Mouse (Mus musculus): Measurements from ENCODE around the gene Atg101. TPM values are rescaled to one million over a fixed set of nuclear protein-coding genes. Genes with fewer than 3 reads are reported as not detected.

Gene Atg101
- polyA plus RNA-seq, 1 experiment from 2014 or later, result 25.5 TPM

- Histone ChIP-seq H3K9ac (no peak overlapping the region), H3K27me3 (no peaks in the 10 kb centered on the region), H3K4me3 (replicated peaks) (no peak overlapping the region), H3K4me2 (no peak overlapping the region), H3K27ac (replicated peaks) (no peak overlapping the region), H3K36me3 (replicated peaks) (no peaks in the 10 kb centered on the region), H3K4me1 (replicated peaks) (peaks cover 12% of the 10 kb centered on the region; the same call in 1 of the 2 replicates), H3K9me3 (replicated peaks) (no peaks in the 10 kb centered on the region)
- ATAC-seq (ENCODE audit: insufficient read depth), result no peak
- 67% methylated on average over 3 of the region's 3 CpGs for WGBS (ENCODE audit: insufficient replicate concordance)
These were observed 18.1 kb downstream of the Atg101 start for GRCm38 (mm10) chr15:101302201-101302600.

- Histone ChIP-seq H3K27ac (replicated peaks) (no peak overlapping the region), H3K9me3 (replicated peaks) (no peaks in the 10 kb centered on the region), H3K4me2 (no peak overlapping the region), H3K36me3 (replicated peaks) (no peaks in the 10 kb centered on the region), H3K4me1 (replicated peaks) (peaks cover 10% of the 10 kb centered on the region; the same call in 1 of the 2 replicates), H3K9ac (no peak overlapping the region), H3K4me3 (replicated peaks) (no peak overlapping the region), H3K27me3 (no peaks in the 10 kb centered on the region)
- no peak for ATAC-seq (ENCODE audit: insufficient read depth)
- 57% methylated on average over 4 of the region's 4 CpGs for WGBS (ENCODE audit: insufficient replicate concordance)
These were observed 19.8 kb downstream of the Atg101 start for GRCm38 (mm10) chr15:101303830-101304229.

- WGBS (ENCODE audit: insufficient replicate concordance), result 60% methylated on average over 4 of the region's 4 CpGs
- H3K4me1 ChIP-seq (replicated peaks), result no peaks in the 10 kb centered on the region
These were observed 22.4 kb downstream of the Atg101 start for GRCm38 (mm10) chr15:101306459-101306858.

GRCm38 (mm10) chr15:101308440-101309348 is 24.6 kb downstream of the Atg101 start:
- WGBS (ENCODE audit: insufficient replicate concordance), result 55% methylated on average over 13 of the region's 13 CpGs
- no peak overlapping the region for H3K4me3 ChIP-seq (replicated peaks)
- no peaks in the 10 kb centered on the region for H3K9me3 ChIP-seq (replicated peaks)
- H3K27ac ChIP-seq (replicated peaks), result no peak overlapping the region
- H3K27me3 ChIP-seq, result no peaks in the 10 kb centered on the region
- no peaks in the 10 kb centered on the region for H3K4me1 ChIP-seq (replicated peaks)
- ATAC-seq (ENCODE audit: insufficient read depth), result no peak
- H3K36me3 ChIP-seq (replicated peaks), result no peaks in the 10 kb centered on the region
- H3K4me2 ChIP-seq, result no peak overlapping the region
- no peak overlapping the region for H3K9ac ChIP-seq

More at GRCm38 (mm10) chr15:101306459-101306858, 22.4 kb downstream of the Atg101 start:
- Histone ChIP-seq H3K27ac (replicated peaks) (no peak overlapping the region), H3K4me2 (no peak overlapping the region), H3K27me3 (no peaks in the 10 kb centered on the region), H3K36me3 (replicated peaks) (no peaks in the 10 kb centered on the region), H3K9me3 (replicated peaks) (no peaks in the 10 kb centered on the region), H3K9ac (no peak overlapping the region), H3K4me3 (replicated peaks) (no peak overlapping the region)
- no peak for ATAC-seq (ENCODE audit: insufficient read depth)

GRCm38 (mm10) chr15:101309493-101309892 is 25.4 kb downstream of the Atg101 start:
- no peaks in the 10 kb centered on the region for H3K9me3 ChIP-seq (replicated peaks)
- no peaks in the 10 kb centered on the region for H3K36me3 ChIP-seq (replicated peaks)
- no peak overlapping the region for H3K4me3 ChIP-seq (replicated peaks)
- ATAC-seq (ENCODE audit: insufficient read depth), result no peak
- H3K4me1 ChIP-seq (replicated peaks), result no peaks in the 10 kb centered on the region
- 32% methylated on average over 5 of the region's 5 CpGs for WGBS (ENCODE audit: insufficient replicate concordance)
- H3K4me2 ChIP-seq, result no peak overlapping the region
- H3K27me3 ChIP-seq, result no peaks in the 10 kb centered on the region
- H3K27ac ChIP-seq (replicated peaks), result no peak overlapping the region
- H3K9ac ChIP-seq, result no peak overlapping the region

GRCm38 (mm10) chr15:101311087-101311770 is 27.2 kb downstream of the Atg101 start:
- no peak overlapping the region for H3K9ac ChIP-seq
- no peak for ATAC-seq (ENCODE audit: insufficient read depth)
- H3K36me3 ChIP-seq (replicated peaks), result no peaks in the 10 kb centered on the region
- H3K27ac ChIP-seq (replicated peaks), result no peak overlapping the region
- no peaks in the 10 kb centered on the region for H3K27me3 ChIP-seq
- no peaks in the 10 kb centered on the region for H3K9me3 ChIP-seq (replicated peaks)
- WGBS (ENCODE audit: insufficient replicate concordance), result 50% methylated on average over 13 of the region's 15 CpGs
- no peak overlapping the region for H3K4me2 ChIP-seq
- H3K4me1 ChIP-seq (replicated peaks), result peaks cover 3% of the 10 kb centered on the region; the same call in 1 of the 2 replicates
- H3K4me3 ChIP-seq (replicated peaks), result no peak overlapping the region

GRCm38 (mm10) chr15:101312006-101312405 is 27.9 kb downstream of the Atg101 start:
- Histone ChIP-seq H3K9me3 (replicated peaks) (no peaks in the 10 kb centered on the region), H3K36me3 (replicated peaks) (no peaks in the 10 kb centered on the region), H3K4me2 (no peak overlapping the region), H3K9ac (no peak overlapping the region), H3K27me3 (peaks cover 7% of the 10 kb centered on the region; the same call in 1 of the 2 replicates), H3K27ac (replicated peaks) (no peak overlapping the region), H3K4me3 (replicated peaks) (no peak overlapping the region), H3K4me1 (replicated peaks) (peaks cover 7% of the 10 kb centered on the region; the same call in 1 of the 2 replicates)
- whole genome bisulfite sequencing (ENCODE audit: insufficient replicate concordance), result 50% methylated on average over 6 of the region's 6 CpGs
- no peak for ATAC-seq (ENCODE audit: insufficient read depth)

GRCm38 (mm10) chr15:101315378-101315777 is 31.3 kb downstream of the Atg101 start:
- no peak overlapping the region for H3K4me3 ChIP-seq (replicated peaks)
- H3K36me3 ChIP-seq (replicated peaks), result no peaks in the 10 kb centered on the region
- 69% methylated on average over 4 of the region's 4 CpGs for WGBS (ENCODE audit: insufficient replicate concordance)
- no peak overlapping the region for H3K27ac ChIP-seq (replicated peaks)
- no peak overlapping the region for H3K4me2 ChIP-seq
- no peak for ATAC-seq (ENCODE audit: insufficient read depth)
- H3K27me3 ChIP-seq, result peaks cover 12% of the 10 kb centered on the region; the same call in 1 of the 2 replicates
- H3K9ac ChIP-seq, result no peak overlapping the region
- peaks cover 27% of the 10 kb centered on the region for H3K4me1 ChIP-seq (replicated peaks)
- no peaks in the 10 kb centered on the region for H3K9me3 ChIP-seq (replicated peaks)

- 1% methylated on average over 11 of the region's 11 CpGs for WGBS (ENCODE audit: insufficient replicate concordance)
- Histone ChIP-seq H3K36me3 (replicated peaks) (no peaks in the 10 kb centered on the region), H3K4me2 (peak overlapping the region; percentile 45), H3K9me3 (replicated peaks) (no peaks in the 10 kb centered on the region), H3K9ac (no peak overlapping the region), H3K27me3 (peaks cover 12% of the 10 kb centered on the region; the same call in 1 of the 2 replicates), H3K4me1 (replicated peaks) (peaks cover 31% of the 10 kb centered on the region), H3K4me3 (replicated peaks) (peak overlapping the region; percentile 33), H3K27ac (replicated peaks) (no peak overlapping the region)
- peak; percentile 45 for ATAC-seq (ENCODE audit: insufficient read depth)
These were observed 31.8 kb downstream of the Atg101 start for GRCm38 (mm10) chr15:101315832-101316231.

- peak overlapping the region; percentile 45 for H3K4me2 ChIP-seq
- ATAC-seq (ENCODE audit: insufficient read depth), result no peak
- peak overlapping the region; percentile 33 for H3K4me3 ChIP-seq (replicated peaks)
- H3K4me1 ChIP-seq (replicated peaks), result peaks cover 31% of the 10 kb centered on the region
- 16% methylated on average over 13 of the region's 13 CpGs for WGBS (ENCODE audit: insufficient replicate concordance)
- H3K27me3 ChIP-seq, result peaks cover 12% of the 10 kb centered on the region; the same call in 1 of the 2 replicates
- H3K9me3 ChIP-seq (replicated peaks), result no peaks in the 10 kb centered on the region
- H3K9ac ChIP-seq, result 0 out of 2 replicates have a peak overlapping the region, but pooled peaks have one; percentile 15
- 0 out of 2 replicates have a peak overlapping the region, but pooled peaks have one; percentile 51 for H3K27ac ChIP-seq (replicated peaks)
- no peaks in the 10 kb centered on the region for H3K36me3 ChIP-seq (replicated peaks)
These were observed 32.3 kb downstream of the Atg101 start for GRCm38 (mm10) chr15:101316279-101316912.
